Mouse (Mus musculus) forebrain, embryonic 16.5 days (tissue): ENCODE measurements around the gene Cmip. TPM values are rescaled to one million over a fixed set of nuclear protein-coding genes. Genes with fewer than 3 reads are reported as not detected.

Experiments
- ATAC-seq: fragments of 200-750 bp; cut with Nextera tagmentation; 2 replicates; pipeline ENCODE4 v1.8.0; 2017; ENCODE audit warnings: mild to moderate bottlenecking, moderate library complexity
- H3K27ac ChIP-seq: fragments of 300-500 bp; sonication (generic); 2 replicates; pipeline ENCODE4 v1.5.1; 2014; ENCODE audit warnings: low read length, control low read depth
- H3K27me3 ChIP-seq: fragments of 300-500 bp; sonication (generic); replicated peaks from 2 replicates; pipeline ENCODE4 v1.6.1; 2014; ENCODE audit warnings: low read length; ENCODE audit not compliant: control insufficient read depth, insufficient read depth
- H3K36me3 ChIP-seq: fragments of 300-500 bp; sonication (generic); 2 replicates; pipeline ENCODE4 v1.6.1; 2014; ENCODE audit not compliant: control insufficient read depth, insufficient read depth
- H3K4me1 ChIP-seq: fragments of 300-500 bp; sonication (generic); replicated peaks from 2 replicates; pipeline ENCODE4 v1.6.1; 2014; ENCODE audit warnings: low read length; ENCODE audit not compliant: control insufficient read depth, insufficient read depth
- H3K4me2 ChIP-seq: fragments of 300-500 bp; sonication (generic); 2 replicates; pipeline ENCODE4 v1.6.1; 2014; ENCODE audit warnings: mild to moderate bottlenecking, low read length, control low read depth
- H3K4me3 ChIP-seq: fragments of 300-500 bp; sonication (generic); replicated peaks from 2 replicates; pipeline ENCODE4 v1.5.1; 2014; ENCODE audit warnings: mild to moderate bottlenecking, low read length, control low read depth
- H3K9ac ChIP-seq: fragments of 300-500 bp; sonication (generic); replicated peaks from 2 replicates; pipeline ENCODE4 v1.6.1; 2014; ENCODE audit warnings: low read depth, low read length, control low read depth
- H3K9me3 ChIP-seq: fragments of 300-500 bp; sonication (generic); 2 replicates; pipeline ENCODE4 v1.6.1; 2016; ENCODE audit warnings: low read length; ENCODE audit not compliant: control insufficient read depth
- WGBS: fragments of 180-500 bp; shearing (Covaris S2); extraction: QIAGEN DNeasy Blood & Tissue Kit; methylation state at CpG from one replicate; pipeline ENCODE4 v1.1.7; 2014; 5-methylcytosine and 5-hydroxymethylcytosine counted together
- polyA plus RNA-seq: library from polyadenylated mRNA; unstranded; fragments of >200 nt; fragmentation: Nextera tagmentation; extraction: Ambion mirVana; gene quantifications from 2 replicates; pipeline ENCODE4 v1.2.1, GENCODE M21; 2015

Cmip gene
- polyA plus RNA-seq, 1 experiment from 2014 or later, result 98.1 TPM

GRCm38 (mm10) chr8:117471174-117471573, 214.3 kb downstream of the Cmip start:
- Histone ChIP-seq H3K9me3 (no peaks in the 10 kb centered on the region), H3K4me1 (peaks cover 12% of the 10 kb centered on the region), H3K36me3 (no peaks in the 10 kb centered on the region), H3K27me3 (no peaks in the 10 kb centered on the region), H3K4me3 (no peak overlapping the region), H3K27ac (no peak overlapping the region), H3K9ac (no peak overlapping the region), H3K4me2 (no peak overlapping the region)
- peak; percentile 16; the same call in 1 of the 2 replicates for ATAC-seq
- WGBS, result 9% methylated on average over 3 of the region's 3 CpGs

- no peak overlapping the region for H3K4me3 ChIP-seq
- H3K4me1 ChIP-seq, result peaks cover 12% of the 10 kb centered on the region
- ATAC-seq, result no peak
- no peak overlapping the region for H3K9ac ChIP-seq
- no peaks in the 10 kb centered on the region for H3K36me3 ChIP-seq
- H3K27me3 ChIP-seq, result no peaks in the 10 kb centered on the region
- no peak overlapping the region for H3K27ac ChIP-seq
- no peaks in the 10 kb centered on the region for H3K9me3 ChIP-seq
- 82% methylated on average over 9 of the region's 9 CpGs for WGBS
- H3K4me2 ChIP-seq, result no peak overlapping the region
Measured at GRCm38 (mm10) chr8:117471655-117472054, 214.8 kb downstream of the Cmip start.

- no peak for ATAC-seq
- H3K4me3 ChIP-seq, result no peak overlapping the region
- peaks cover 12% of the 10 kb centered on the region for H3K4me1 ChIP-seq
- H3K4me2 ChIP-seq, result no peak overlapping the region
- no peaks in the 10 kb centered on the region for H3K9me3 ChIP-seq
- no peak overlapping the region for H3K9ac ChIP-seq
- no peaks in the 10 kb centered on the region for H3K36me3 ChIP-seq
- H3K27me3 ChIP-seq, result no peaks in the 10 kb centered on the region
- WGBS, result 86% methylated on average over 4 of the region's 4 CpGs
- no peak overlapping the region for H3K27ac ChIP-seq
Measured at GRCm38 (mm10) chr8:117472332-117472731, 215.5 kb downstream of the Cmip start.

- Histone ChIP-seq H3K9ac (no peak overlapping the region), H3K36me3 (no peaks in the 10 kb centered on the region), H3K27me3 (no peaks in the 10 kb centered on the region), H3K9me3 (no peaks in the 10 kb centered on the region), H3K4me3 (no peak overlapping the region), H3K4me2 (no peak overlapping the region), H3K27ac (no peak overlapping the region), H3K4me1 (peaks cover 8% of the 10 kb centered on the region)
- 0% methylated on average over 5 of the region's 5 CpGs for WGBS
- peak; percentile 49; the same call in 1 of the 2 replicates for ATAC-seq
Measured at GRCm38 (mm10) chr8:117474944-117475343, 218.1 kb downstream of the Cmip start.

- Histone ChIP-seq H3K9me3 (no peaks in the 10 kb centered on the region), H3K36me3 (no peaks in the 10 kb centered on the region), H3K4me1 (0 out of 2 replicates have a peak, but pooled peaks cover 2% of the 10 kb centered on the region), H3K9ac (no peak overlapping the region), H3K4me3 (no peak overlapping the region), H3K27me3 (no peaks in the 10 kb centered on the region), H3K27ac (no peak overlapping the region), H3K4me2 (no peak overlapping the region)
- no peak for ATAC-seq
- WGBS, result 77% methylated on average over 7 of the region's 7 CpGs
Measured at GRCm38 (mm10) chr8:117475819-117476218, 219.0 kb downstream of the Cmip start.

- no peaks in the 10 kb centered on the region for H3K36me3 ChIP-seq
- H3K4me2 ChIP-seq, result no peak overlapping the region
- H3K27me3 ChIP-seq, result no peaks in the 10 kb centered on the region
- no peaks in the 10 kb centered on the region for H3K4me1 ChIP-seq
- no peak overlapping the region for H3K4me3 ChIP-seq
- H3K27ac ChIP-seq, result no peak overlapping the region
- ATAC-seq, result no peak
- H3K9ac ChIP-seq, result no peak overlapping the region
- no peaks in the 10 kb centered on the region for H3K9me3 ChIP-seq
Measured at GRCm38 (mm10) chr8:117478082-117478481, 221.2 kb downstream of the Cmip start.

- H3K4me2 ChIP-seq, result no peak overlapping the region
- no peak overlapping the region for H3K9ac ChIP-seq
- no peaks in the 10 kb centered on the region for H3K4me1 ChIP-seq
- no peak overlapping the region for H3K4me3 ChIP-seq
- no peak overlapping the region for H3K27ac ChIP-seq
- H3K27me3 ChIP-seq, result no peaks in the 10 kb centered on the region
- H3K36me3 ChIP-seq, result no peaks in the 10 kb centered on the region
- 94% methylated on average over 9 of the region's 9 CpGs for WGBS
- no peaks in the 10 kb centered on the region for H3K9me3 ChIP-seq
- ATAC-seq, result no peak
Measured at GRCm38 (mm10) chr8:117479996-117480395, 223.1 kb downstream of the Cmip start.

GRCm38 (mm10) chr8:117480516-117480915, 223.7 kb downstream of the Cmip start:
- no peaks in the 10 kb centered on the region for H3K4me1 ChIP-seq
- no peaks in the 10 kb centered on the region for H3K36me3 ChIP-seq
- 66% methylated on average over 5 of the region's 5 CpGs for WGBS
- no peaks in the 10 kb centered on the region for H3K27me3 ChIP-seq
- no peak for ATAC-seq
- H3K4me3 ChIP-seq, result no peak overlapping the region
- no peak overlapping the region for H3K4me2 ChIP-seq
- no peaks in the 10 kb centered on the region for H3K9me3 ChIP-seq
- H3K27ac ChIP-seq, result no peak overlapping the region
- H3K9ac ChIP-seq, result no peak overlapping the region

GRCm38 (mm10) chr8:117481830-117482229, 225.0 kb downstream of the Cmip start:
- 85% methylated on average over 5 of the region's 5 CpGs for WGBS
- Histone ChIP-seq H3K27me3 (no peaks in the 10 kb centered on the region), H3K27ac (no peak overlapping the region), H3K9me3 (no peaks in the 10 kb centered on the region), H3K4me1 (no peaks in the 10 kb centered on the region), H3K9ac (no peak overlapping the region), H3K36me3 (no peaks in the 10 kb centered on the region), H3K4me2 (no peak overlapping the region), H3K4me3 (no peak overlapping the region)
- ATAC-seq, result no peak

GRCm38 (mm10) chr8:117484731-117485130, 227.9 kb downstream of the Cmip start:
- no peaks in the 10 kb centered on the region for H3K9me3 ChIP-seq
- H3K27me3 ChIP-seq, result no peaks in the 10 kb centered on the region
- 80% methylated on average over 8 of the region's 8 CpGs for WGBS
- no peak overlapping the region for H3K27ac ChIP-seq
- no peaks in the 10 kb centered on the region for H3K36me3 ChIP-seq
- ATAC-seq, result no peak
- H3K4me2 ChIP-seq, result no peak overlapping the region
- no peak overlapping the region for H3K9ac ChIP-seq
- no peaks in the 10 kb centered on the region for H3K4me1 ChIP-seq
- no peak overlapping the region for H3K4me3 ChIP-seq
